Mouse (Mus musculus): ENCODE results near the gene Cd2bp2.
A peak's percentile ranks its signal among the peaks of the same experiment; 100 is the strongest.

Gene Cd2bp2

GRCm38 (mm10) chr7:127217901-127218642, 22.2 kb upstream of the Cd2bp2 start:
- no peak for DNase-seq

DNA sequence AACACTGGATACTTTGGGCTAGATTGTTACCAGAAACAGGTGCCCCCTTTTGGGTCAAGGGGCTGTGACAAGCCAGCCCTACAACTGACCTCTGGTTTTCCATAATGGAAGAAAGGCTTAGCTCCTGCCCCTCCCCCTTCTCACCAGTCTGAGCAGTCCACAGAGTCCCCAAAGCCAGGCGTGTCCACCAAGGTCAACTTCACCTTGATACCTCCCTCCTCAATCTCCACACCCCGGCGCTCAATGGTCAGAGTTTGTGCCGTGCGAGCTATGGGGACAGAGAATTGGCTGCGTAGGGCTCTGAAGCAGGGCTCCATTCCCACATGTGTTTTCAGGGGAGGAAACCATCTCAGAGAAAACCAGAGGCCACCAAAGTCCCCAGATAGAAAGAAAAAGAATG, 21.6 kb upstream of the Cd2bp2 start:
- no peak for DNase-seq

DNA sequence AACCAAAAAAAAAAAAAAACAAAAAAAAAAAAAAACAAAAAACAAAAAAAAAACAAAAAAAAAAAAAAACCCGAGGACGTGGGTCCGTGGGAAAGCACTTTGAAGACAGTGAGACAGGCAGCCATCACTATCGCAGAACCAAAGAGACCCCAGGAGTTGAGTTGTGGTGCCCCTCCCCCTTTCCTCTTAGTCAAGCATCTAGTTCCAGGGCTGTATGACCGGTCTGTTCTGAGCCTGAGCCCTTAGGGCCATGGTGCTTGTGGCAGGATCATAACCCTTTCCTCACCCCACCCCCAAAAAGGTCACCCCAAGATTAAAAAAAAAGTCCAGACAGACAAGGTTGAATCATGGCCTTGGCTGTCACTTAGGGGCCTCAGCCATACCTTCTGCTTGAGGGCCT, 20.5 kb upstream of the Cd2bp2 start:
- DNase-seq = no peak

DNA sequence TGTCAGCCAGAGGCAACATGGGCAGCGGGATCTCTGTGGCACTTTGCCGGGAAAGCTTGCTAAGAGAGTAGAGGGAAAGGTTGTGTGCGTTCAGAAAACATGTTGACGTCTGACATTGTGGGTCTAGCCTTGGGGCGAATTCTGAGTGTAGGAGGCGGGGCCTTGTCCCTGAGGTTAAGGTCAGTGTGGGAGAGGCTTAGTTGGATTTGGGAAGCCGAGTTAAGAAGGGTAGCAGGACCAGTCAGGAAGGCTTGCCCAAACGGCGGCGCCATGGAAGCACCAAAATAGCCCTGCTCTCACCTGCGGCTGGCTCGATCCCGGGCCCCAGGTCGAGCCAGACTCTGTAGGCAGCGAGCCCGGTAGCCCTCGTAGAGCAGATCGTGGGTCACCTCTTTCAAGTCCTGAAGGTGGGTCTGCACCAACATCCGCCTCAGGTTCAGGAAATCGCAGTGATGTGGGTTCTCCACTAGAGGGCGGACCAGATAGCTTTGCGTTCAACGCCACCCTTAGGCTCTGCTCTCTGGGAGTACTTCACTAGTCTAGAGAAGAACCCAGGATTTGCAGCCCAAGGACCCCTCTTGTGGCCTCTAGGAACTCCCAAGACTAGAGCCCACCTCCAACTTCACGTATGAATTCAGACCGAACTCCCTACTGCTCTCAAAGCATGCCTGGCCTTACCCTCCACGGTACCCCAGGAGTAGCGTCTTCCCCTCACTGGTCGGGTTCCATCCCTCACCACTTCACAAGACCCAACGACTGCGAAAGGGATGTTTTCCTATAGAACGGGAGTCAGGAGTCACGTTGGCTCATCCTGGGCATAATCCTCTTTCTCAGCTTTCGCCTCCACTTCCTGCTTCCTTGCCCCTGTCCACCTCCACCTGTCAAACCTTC, 19.4 kb upstream of the Cd2bp2 start:
- DNase-seq = peak; percentile 62 to 72

DNA sequence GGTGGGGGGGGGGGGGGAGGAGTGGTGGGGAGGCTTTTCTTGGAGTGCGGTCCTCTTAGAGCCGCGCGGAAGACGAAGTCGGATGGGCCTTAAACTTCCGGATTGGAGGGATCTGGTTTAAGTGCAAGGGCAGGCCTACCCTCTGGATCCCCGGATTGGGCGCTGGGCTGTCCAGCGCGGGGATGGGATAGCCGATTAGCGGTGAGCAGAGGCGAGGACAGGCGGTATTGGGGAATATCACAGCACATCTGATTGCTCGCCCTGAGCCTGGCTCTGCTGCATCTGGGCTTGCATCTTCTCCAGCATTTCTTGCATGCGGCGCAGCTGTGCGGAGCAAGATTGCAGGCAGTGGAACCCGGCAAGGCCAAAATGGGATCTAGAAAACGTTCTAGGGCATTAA, 18.7 kb upstream of the Cd2bp2 start:
- no peak for DNase-seq

DNA sequence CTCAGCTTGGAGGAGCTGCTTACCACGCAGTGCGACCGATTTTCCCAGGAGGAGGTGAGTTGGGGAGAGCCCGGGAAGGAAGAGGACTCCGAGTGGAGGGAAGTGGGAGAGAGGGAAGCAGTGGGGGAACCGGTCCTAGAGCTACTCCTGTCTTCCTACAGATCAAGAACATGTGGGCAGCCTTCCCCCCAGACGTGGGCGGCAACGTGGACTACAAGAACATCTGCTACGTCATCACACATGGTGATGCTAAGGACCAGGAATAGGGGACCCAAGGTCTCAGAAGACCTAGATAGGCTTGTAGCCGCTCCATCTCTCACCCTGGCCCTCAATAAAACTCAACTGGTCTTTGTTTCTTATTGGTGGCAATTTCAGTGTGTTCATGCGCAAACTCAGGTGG, 18.1 kb upstream of the Cd2bp2 start:
- no peak for DNase-seq

GRCm38 (mm10) chr7:127213485-127213884, 17.6 kb upstream of the Cd2bp2 start:
- peak in 1 of 2 experiments; percentile 48 for DNase-seq

DNA sequence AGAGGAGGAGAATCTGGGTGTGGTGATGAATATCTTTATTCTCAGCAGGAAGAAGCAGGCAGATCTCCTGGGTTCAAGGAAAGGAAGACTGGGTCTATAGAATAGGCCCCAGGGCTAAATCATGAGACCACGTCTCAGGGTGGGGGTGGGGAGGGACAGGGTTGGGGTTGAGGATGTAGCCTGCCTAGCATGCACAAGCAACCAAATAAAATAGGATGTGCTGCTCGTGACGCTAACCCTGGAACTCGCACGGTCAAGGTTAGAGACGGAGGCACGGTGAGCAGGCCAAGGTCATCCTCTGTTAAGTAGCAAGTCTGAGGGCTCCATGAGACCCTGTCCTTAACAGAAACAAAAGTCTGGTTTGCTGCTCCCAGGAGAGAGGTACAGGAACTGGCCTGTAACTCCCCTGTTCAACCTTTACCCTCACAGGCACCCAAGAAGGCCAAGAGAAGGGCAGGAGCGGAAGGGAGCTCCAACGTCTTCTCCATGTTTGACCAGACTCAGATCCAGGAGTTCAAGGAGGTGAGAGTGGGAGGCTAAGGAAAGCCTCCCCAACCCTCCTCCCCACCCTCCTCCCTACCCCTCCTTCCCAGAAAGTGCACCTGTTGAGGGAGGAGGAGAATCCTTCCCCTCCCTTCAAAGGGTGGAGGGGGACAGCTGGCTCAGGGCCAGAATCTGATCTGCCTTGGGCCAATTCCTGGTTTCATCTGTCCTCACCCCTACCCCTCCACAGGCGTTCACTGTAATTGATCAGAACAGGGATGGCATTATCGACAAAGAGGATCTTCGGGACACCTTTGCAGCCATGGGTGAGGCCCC, 16.8 kb upstream of the Cd2bp2 start:
- no peak for DNase-seq

GRCm38 (mm10) chr7:127211014-127211745, 15.3 kb upstream of the Cd2bp2 start:
- DNase-seq = no peak

- no peak for DNase-seq
Observed at GRCm38 (mm10) chr7:127210266-127210665, 14.4 kb upstream of the Cd2bp2 start.

DNA sequence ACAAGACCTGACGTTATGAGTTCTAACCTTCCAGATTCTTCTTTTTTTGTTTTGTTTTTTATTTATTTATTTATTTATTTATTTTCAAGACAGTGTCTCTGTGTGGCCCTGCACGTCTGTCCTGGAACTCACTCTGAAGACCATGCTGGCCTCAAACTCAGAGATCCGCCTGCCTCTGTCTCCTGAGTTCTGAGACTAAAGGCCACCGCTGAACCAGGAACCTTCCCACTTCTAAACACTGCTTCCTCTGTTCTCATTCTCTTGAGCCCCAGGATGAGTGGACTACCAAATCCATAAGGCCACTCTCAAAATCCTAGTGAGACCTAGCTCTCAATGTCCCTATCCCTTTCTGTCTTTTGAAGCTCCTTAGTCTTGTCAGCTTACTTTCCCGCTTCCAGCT, 14.0 kb upstream of the Cd2bp2 start:
- DNase-seq = no peak

DNA sequence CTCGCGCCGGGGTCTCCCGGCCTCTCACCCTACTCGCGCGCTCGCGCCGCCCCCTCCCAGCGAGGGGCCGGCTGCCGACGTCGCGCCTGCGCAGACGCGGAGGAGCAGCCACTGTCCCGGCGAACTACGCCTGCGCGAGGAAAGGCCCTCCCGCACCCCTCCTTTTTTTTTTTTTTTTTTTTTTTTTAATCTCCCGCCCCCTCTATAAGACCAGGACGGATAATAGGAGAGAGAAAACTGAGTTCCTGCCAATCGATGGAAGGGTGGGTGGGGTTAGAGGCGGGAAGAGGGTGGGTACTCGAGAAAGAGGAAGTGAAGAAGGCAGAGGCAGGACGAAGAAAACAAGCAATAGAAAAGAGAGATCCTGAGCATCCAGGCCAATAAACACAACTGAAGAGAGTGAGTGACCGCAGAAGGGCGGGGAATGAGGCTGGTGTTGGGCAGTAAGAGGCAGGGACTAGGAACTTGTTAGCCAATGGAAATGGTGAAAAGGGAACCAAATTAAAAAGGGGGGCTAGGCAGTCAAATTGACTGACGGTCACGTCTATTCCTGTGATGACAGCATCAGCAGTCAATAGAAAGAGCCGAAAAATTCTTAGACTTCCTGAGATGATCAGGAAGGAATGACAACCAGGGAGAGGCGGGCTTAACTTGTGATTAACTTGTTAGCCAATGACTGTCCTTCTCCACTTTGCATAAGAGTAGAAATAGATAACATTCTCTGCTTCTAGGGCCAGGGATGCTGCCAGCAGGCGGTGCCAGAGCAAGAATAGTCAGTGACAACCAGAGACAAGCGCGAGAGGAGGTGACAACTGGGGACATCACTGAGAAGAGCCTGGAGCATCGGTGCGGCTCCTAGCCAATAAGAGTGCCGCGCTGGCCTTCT, 12.9 kb upstream of the Cd2bp2 start, which contains the start of gene Mylpf:
Gene Mylpf, plus strand, starts transcription at position 338 of the 886 bp plus-strand sequence.
- DNase-seq = peak; percentile 97 to 98

DNA sequence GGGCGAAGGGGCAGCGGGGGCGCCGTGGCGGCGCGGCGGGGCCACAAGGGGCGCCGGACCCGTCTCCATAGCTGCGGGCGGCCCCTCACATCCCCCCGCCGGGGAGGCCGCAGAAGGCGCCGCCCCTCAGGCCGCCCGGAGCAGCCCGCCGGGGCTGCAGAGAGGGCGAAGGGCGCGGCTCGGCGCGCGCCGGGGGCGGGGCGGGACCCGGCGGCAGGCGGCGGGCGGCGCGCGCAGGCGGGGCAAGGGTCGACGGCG, 12.4 kb upstream of the Cd2bp2 start, which contains the start of gene Tbc1d10b:
Gene Tbc1d10b, minus strand, starts transcription at position 174 of the 258 bp plus-strand sequence.
- DNase-seq = no peak

DNA sequence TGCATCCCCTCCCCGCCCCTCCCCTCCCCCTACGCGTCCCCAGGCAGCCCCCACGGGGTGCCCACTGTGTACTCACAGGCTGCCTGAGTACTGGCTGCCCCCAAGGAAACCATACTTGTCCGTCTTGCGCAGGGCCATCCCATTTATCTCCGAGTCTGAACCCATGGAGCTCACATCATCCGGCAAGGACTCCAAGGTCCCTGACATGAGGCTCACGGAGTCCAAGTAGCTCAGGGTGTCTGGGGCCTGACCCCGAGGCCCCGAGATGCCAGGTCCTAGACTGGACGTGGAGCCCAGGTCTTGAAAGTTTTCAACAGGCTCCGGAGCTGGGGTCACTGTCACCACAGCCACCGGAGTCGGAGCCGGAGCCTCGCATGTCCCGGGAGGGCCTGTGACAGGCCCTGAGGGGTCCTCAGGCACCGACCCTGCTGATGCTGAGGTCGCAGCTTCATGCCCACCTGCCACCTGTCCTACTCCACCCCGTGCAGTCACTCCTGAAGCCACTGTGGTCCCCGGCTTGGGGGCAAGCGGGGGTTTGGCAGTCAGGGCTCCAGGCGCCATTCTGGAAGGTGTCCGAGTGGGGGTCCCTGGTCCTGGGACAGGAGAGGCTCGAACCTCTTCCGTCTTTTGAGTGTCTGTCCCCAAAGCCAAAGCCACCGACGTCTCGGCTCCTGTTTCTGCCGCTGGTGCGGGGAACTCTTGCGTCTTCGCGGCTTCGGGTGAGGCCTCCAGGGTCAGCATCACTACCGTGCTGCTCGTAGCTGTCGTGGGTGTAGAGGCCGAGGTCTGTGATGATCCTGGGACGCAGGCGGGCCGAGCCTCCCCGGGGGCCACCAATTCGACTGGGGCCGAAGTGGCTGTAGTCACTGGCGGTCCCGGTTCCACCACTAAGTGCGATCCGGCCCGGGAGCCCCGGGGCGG, 11.8 kb upstream of the Cd2bp2 start:
- peak; percentile 36 to 46 for DNase-seq

GRCm38 (mm10) chr7:127206606-127207005, 10.8 kb upstream of the Cd2bp2 start:
- DNase-seq = no peak

DNA sequence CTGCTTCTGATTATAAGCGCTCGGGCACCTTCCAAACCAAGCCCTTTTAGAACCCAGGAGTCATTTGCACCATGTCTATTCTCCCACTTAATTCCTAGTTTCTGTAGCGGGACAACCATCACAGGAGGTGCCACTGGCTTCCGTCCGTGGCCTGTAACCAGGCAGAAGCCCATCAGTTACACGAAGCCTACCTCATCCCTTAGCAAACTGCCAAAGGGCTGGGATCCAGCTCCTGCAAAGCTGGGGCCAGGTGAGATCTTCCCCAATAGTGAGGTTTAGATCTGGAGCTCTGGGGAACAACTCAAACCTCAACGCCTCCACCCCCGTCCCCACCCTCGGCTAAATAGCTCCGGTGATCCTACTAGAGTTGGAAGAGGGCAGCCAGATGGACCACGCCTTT, 634 bp upstream of the Cd2bp2 start:
- no peak for DNase-seq

- DNase-seq = no peak
Observed at GRCm38 (mm10) chr7:127194633-127195029, 1.2 kb downstream of the Cd2bp2 start.

DNA sequence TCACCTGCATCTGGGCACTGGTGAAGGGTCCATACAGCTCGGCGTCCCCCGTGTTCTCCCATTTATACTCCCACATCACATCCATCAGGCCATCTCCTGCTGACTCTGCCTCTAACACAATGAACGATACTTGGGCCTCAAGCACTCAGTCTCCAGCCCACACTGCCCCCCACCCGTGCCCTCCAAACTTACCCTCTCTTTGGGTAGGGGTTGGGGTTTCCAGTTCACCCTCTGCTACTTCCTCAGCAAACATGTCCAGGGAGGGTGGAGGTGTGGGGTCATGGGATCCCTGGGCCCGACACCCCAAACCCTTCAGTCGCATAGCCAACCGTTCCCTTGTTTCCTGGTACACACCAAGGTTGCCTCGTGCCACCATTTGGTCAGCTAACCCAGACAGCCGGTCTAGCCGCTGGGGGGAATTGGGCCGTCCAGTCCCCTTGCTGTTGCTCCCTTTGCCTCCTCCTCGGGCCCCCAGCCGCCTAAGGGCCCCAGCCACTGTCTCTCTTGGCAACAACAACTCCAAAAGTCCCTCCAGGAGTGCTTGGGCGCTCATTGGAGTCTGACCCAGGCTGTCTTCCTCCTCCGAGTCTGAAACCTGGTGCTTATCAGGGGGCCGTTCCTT, 1.7 kb downstream of the Cd2bp2 start:
- no peak for DNase-seq

GRCm38 (mm10) chr7:127192989-127193388, 2.9 kb downstream of the Cd2bp2 start:
- no peak for DNase-seq

DNA sequence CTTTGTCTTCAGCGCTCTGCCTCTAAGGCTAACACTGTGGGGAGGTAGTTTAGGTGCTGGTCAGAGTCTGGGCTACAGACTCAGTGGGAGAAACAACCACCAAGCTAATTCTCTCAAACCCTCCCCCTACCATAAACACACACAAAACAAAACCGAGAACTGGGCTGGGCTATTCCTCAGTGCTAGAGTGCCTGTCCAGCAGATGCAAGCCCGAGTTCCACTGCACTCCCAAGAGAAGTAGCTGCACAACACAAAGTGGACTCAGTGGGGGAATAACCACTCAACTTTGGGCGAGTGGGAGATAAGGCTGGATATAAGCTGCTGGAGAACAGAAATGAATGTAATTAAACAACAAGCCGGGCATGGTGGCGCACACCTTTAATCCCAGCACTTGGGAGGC, 5.2 kb downstream of the Cd2bp2 start:
- DNase-seq = no peak
